Mouse (Mus musculus): ENCODE results near the gene Mfsd6l. TPM values are rescaled to one million over a fixed set of nuclear protein-coding genes. Genes with fewer than 3 reads are reported as not detected.

Mfsd6l gene
- not detected in 2 replicates for polyA plus RNA-seq (2021; fragmentation: Nextera tagmentation)
- long read RNA-seq, experiment 1: 0 reads
- long read RNA-seq, experiment 2: 0 reads

DNA sequence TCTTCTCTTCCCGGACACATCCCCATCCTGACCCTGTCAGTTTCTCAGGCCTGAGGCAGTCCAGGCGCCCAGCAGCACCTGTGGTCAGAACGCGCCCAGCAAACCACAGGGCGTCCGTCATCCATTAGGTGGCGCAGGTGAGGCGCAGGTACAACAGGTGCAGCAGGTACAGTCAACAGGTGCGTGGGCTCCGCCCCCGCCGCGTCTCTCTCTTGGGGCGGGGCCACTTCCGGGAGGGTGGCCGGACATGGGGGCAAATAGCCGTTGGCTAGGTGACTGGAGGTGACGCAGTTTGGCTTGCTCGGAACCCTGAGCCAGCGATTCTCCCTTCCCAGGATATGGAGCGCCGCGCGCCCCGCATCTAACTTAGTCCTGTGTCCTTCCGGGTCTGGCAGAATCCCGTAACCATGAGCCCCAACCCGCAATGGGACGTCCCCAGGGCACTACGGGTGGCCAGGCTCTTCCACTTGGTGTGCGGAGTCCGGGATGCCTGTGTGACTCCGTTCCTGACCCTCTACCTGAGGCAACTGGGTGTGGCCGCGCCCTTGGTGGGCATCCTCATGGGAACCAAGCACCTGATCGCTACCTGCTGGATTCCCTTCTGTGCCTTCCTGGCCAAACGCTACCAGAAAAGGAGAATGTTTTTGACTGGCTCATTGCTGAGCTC lies at the start of gene Mfsd6l:
TSS of gene Mfsd6l (plus strand) at position 269 of the 667 bp plus-strand sequence.

DNA sequence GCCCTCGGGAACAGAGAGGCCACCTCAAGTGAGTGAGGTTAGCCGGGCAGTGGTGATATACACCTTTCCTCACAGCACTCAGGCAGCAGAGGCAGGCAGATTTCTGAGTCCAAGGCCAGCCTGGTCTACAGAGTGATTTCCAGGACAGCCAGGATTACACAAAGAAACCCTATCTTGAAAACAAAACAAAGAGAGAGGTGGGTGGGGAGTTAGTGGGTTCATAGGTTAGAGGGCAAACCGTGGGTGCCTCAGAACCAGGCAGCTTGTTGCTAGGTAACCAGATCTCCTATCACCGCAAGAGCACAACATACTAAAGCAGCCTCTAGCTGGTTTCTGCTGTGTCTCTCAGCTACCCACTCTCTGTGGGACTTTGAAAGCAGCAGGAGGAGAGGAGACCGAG lies 30.7 kb downstream of the Mfsd6l start, which contains the start of gene Ccdc42:
TSS of gene Ccdc42 (plus strand) at position 301 of the 400 bp plus-strand sequence.

Other genes with a start within 250 kb of the Mfsd6l start
- 0.26 and 0.63 TPM in 2 replicates for gene Ntn1, start 155.4 kb upstream of the Mfsd6l start, polyA plus RNA-seq (2021; fragmentation: Nextera tagmentation)
- 0.71 and 1.7 TPM in 2 replicates for gene Pik3r5, start 124.1 kb upstream of the Mfsd6l start, polyA plus RNA-seq (2021; fragmentation: Nextera tagmentation)
- gene Pik3r6, start 53.2 kb upstream of the Mfsd6l start, polyA plus RNA-seq (2021; fragmentation: Nextera tagmentation): 2.0 and 3.7 TPM in 2 replicates
- 0.47 and 1.3 TPM in 2 replicates for gene Ccdc42, start 30.8 kb downstream of the Mfsd6l start, polyA plus RNA-seq (2021; fragmentation: Nextera tagmentation)
- 31.2 and 38.6 TPM in 2 replicates for gene Myh10, start 135.4 kb downstream of the Mfsd6l start, polyA plus RNA-seq (2021; fragmentation: Nextera tagmentation)

Measured in left cerebral cortex, adult 6 months (tissue).